Mouse (Mus musculus) erythroblast, embryonic 14.5 days (primary cell): Measurements from ENCODE around the gene Gm28710. TPM values are rescaled to one million over a fixed set of nuclear protein-coding genes. Genes with fewer than 3 reads are reported as not detected.

Experiments used
- H3K27me3 ChIP-seq: 2 replicates; pipeline ENCODE4 v1.6.1; 2012; ENCODE audit warnings: inconsistent platforms; ENCODE audit not compliant: control insufficient read depth
- H3K36me3 ChIP-seq: 2 replicates; pipeline ENCODE4 v1.6.1; 2012; ENCODE audit warnings: mild to moderate bottlenecking, inconsistent platforms; ENCODE audit not compliant: control insufficient read depth
- H3K4me1 ChIP-seq: 2 replicates; pipeline ENCODE4 v1.6.1; 2012; ENCODE audit warnings: inconsistent platforms; ENCODE audit not compliant: control insufficient read depth
- H3K4me3 ChIP-seq: replicated peaks from 2 replicates; pipeline ENCODE3; 2012; ENCODE audit warnings: moderate library complexity, mild to moderate bottlenecking, inconsistent platforms
- H3K9me3 ChIP-seq: 2 replicates; pipeline ENCODE4 v1.6.1; 2012; ENCODE audit warnings: low read length, inconsistent platforms, mixed read lengths; ENCODE audit not compliant: control insufficient read depth
- GATA1 ChIP-seq: IDR thresholded peaks from 2 replicates; pipeline ENCODE4 v1.6.1; 2012; ENCODE audit warnings: low read length, inconsistent platforms, mixed read lengths
- TAL1 ChIP-seq: IDR thresholded peaks from 3 replicates; pipeline ENCODE4 v1.6.1; 2012; ENCODE audit warnings: low read length, inconsistent platforms, mixed read lengths
- polyA plus RNA-seq: library from polyadenylated mRNA; stranded (reverse); fragments of >175 nt; gene quantifications from 2 replicates; pipeline ENCODE4 v1.2.3, GENCODE M21; 2012

The Gm28710 gene
- polyA plus RNA-seq = not detected in 2 replicates

GRCm38 (mm10) chr5:16791243-16791860 is at the start of gene Gm28710:
Gene Gm28710 (plus strand): TSS chr5:16791810.
- Histone ChIP-seq H3K9me3 (no peaks in the 10 kb centered on the region), H3K4me1 (no peaks in the 10 kb centered on the region), H3K36me3 (no peaks in the 10 kb centered on the region), H3K4me3 (no peak within 1 kb of the TSS), H3K27me3 (no peaks in the 10 kb centered on the region)
- TF ChIP-seq TAL1 = no peak

GRCm38 (mm10) chr5:16777176-16777575 is 14.4 kb upstream of the Gm28710 start:
- Histone ChIP-seq H3K9me3 (no peaks in the 10 kb centered on the region), H3K4me1 (no peaks in the 10 kb centered on the region), H3K27me3 (no peaks in the 10 kb centered on the region), H3K4me3 (no peak overlapping the region), H3K36me3 (no peaks in the 10 kb centered on the region)
- no peak for TF ChIP-seq GATA1
- no peak for TF ChIP-seq TAL1

GRCm38 (mm10) chr5:16778610-16779172 is 12.9 kb upstream of the Gm28710 start:
- Histone ChIP-seq H3K4me1 (no peaks in the 10 kb centered on the region), H3K27me3 (no peaks in the 10 kb centered on the region), H3K4me3 (no peak overlapping the region), H3K36me3 (no peaks in the 10 kb centered on the region), H3K9me3 (no peaks in the 10 kb centered on the region)
- TF ChIP-seq GATA1 (no peak), TAL1 (no peak)

DNA sequence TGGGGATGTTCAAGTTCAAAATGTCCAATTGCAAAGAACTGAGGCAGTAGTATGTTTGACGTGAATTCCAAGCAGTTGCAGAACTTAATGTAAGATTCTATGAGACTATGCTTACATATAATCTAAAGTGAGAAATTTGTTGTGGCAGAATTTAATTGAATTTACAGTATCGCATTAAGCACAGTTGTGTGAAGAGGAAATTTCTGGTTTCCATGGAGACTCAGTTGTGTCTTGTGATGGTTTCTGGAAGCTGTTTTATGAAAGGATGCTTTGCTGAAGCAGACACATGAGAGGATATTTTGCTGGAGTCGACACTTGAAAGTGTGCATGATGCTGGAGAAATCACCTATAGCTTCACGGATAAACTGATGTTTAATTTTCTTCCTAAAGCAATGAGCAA is 6.0 kb upstream of the Gm28710 start:
- no peak for TF ChIP-seq GATA1
- TF ChIP-seq TAL1 = no peak
- Histone ChIP-seq H3K4me1 (no peaks in the 10 kb centered on the region), H3K9me3 (no peaks in the 10 kb centered on the region), H3K4me3 (no peak overlapping the region), H3K27me3 (no peaks in the 10 kb centered on the region), H3K36me3 (no peaks in the 10 kb centered on the region)

DNA sequence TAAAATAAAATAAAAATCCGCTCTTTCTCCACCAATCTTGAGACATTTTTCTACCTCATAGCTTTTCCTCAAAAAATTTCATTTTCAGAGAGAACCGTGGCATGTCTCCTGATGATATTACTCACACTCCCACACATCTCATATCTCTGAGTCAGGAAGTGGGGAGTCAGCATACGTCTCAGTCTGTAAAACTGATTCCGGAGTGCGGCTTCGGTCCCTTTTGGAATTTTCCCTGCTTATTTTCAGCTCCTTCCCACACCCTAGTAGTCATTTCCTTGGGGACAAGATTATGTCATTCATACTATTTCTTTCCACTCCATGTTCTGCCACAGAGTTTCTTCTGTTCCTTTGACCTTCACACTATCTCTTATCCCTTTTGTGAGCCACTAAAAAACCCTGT is 3.4 kb downstream of the Gm28710 start:
- TF ChIP-seq TAL1 (no peak), GATA1 (no peak)

GRCm38 (mm10) chr5:16802726-16803125 is 11.1 kb downstream of the Gm28710 start:
- Histone ChIP-seq H3K27me3 (no peaks in the 10 kb centered on the region), H3K4me1 (no peaks in the 10 kb centered on the region), H3K4me3 (no peak overlapping the region), H3K36me3 (no peaks in the 10 kb centered on the region), H3K9me3 (no peaks in the 10 kb centered on the region)
- no peak for TF ChIP-seq TAL1
- TF ChIP-seq GATA1 = no peak

More for the DNA sequence above, 3.4 kb downstream of the Gm28710 start:
- Histone ChIP-seq H3K36me3 (no peaks in the 10 kb centered on the region), H3K4me3 (no peak overlapping the region), H3K4me1 (no peaks in the 10 kb centered on the region), H3K27me3 (no peaks in the 10 kb centered on the region), H3K9me3 (no peaks in the 10 kb centered on the region)

DNA sequence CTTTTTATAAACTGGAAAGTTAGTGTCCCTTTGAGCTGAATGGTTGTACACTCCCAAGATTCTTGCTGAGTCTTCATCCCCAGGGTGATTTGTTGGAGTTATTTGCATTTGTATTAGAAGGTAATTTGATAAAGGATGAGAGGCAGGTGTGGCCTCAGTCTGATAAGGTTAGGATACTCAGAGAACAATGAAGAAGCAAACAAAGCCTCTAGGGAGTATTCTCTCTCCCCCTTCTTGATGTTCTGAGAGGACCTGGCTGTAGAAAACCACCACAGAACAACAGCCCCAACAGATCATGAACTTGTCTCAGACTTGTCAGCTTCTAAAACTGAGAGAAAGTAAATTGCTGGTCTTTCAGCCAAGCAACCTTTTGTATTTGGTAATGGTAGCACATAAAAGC is 47.4 kb downstream of the Gm28710 start:
- Histone ChIP-seq H3K9me3 (no peaks in the 10 kb centered on the region), H3K4me1 (no peaks in the 10 kb centered on the region), H3K27me3 (no peaks in the 10 kb centered on the region), H3K36me3 (no peaks in the 10 kb centered on the region), H3K4me3 (no peak overlapping the region)
- TF ChIP-seq TAL1 (no peak), GATA1 (no peak)

DNA sequence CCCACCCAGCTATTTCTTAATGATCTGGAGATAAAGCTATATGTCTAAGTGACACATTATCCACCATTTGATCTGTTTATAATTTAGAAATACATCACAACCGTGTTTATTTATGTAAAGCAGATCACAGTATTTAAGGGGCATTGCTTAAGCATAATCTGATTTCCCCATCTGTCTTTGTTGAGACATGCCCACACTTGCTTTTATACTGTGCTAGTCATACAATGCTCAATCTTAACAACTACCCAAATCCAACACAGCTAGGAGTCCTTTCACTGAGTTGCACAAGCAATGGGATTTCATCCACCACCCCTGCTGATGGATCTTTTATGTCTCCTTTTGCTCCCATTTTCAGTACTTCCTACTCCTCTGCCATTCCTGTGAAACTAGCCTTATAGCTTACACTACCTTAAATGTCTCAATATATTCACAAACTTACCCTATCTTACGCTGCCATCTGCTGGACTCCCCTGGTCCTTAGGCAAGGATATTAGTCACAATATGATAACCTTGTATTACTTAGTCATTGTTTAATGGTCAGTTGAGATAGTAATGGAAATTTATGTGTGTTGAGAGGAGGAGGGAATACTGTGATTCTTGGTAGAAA is 77.8 kb downstream of the Gm28710 start:
- Histone ChIP-seq H3K27me3 (no peaks in the 10 kb centered on the region), H3K4me1 (no peaks in the 10 kb centered on the region), H3K36me3 (no peaks in the 10 kb centered on the region), H3K4me3 (no peak overlapping the region), H3K9me3 (no peaks in the 10 kb centered on the region)
- TF ChIP-seq TAL1 = no peak
- TF ChIP-seq GATA1 = no peak

GRCm38 (mm10) chr5:16894161-16894560 is 102.6 kb downstream of the Gm28710 start:
- H3K4me1 ChIP-seq = no peaks in the 10 kb centered on the region
- H3K27me3 ChIP-seq = no peaks in the 10 kb centered on the region
- no peaks in the 10 kb centered on the region for H3K9me3 ChIP-seq
- no peaks in the 10 kb centered on the region for H3K36me3 ChIP-seq
- TF ChIP-seq TAL1 (no peak), GATA1 (no peak)
- H3K4me3 ChIP-seq = no peak overlapping the region
